Mouse (Mus musculus): ENCODE data around the gene Ttll11. TPM values are rescaled to one million over a fixed set of nuclear protein-coding genes. Genes with fewer than 3 reads are reported as not detected.

The Ttll11 gene
- polyA plus RNA-seq, 1 experiment from 2014 or later, result 0.44 TPM

DNA sequence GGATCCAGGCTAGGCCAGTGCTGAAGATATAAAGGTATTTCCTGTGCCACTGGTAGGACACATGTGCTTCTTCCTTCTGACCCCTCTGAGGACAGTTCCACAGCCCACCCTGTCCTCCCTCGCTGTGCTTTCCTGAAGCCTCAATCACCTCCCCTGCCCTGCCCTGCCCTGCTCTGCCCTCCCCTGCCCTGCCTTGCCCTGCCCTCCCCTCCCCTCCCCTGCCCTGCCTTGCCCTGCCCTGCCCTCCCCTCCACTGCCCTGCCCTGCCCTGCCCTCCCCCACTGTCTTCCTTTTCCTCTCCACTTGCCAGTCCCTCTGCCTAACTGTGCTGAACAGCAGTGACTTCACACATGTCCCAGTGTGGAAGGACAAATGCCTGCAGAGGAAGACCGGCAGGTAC lies 160.8 kb downstream of the Ttll11 start:
- no peak for ATAC-seq
- 32% methylated on average over 2 of the region's 2 CpGs for WGBS
- Histone ChIP-seq H3K4me1 (replicated peaks; ENCODE audit: control insufficient read depth, insufficient read depth, low read length) (no peaks in the 10 kb centered on the region; the same call in 1 of the 2 replicates), H3K36me3 (ENCODE audit: control insufficient read depth, insufficient read depth) (no peaks in the 10 kb centered on the region), H3K9ac (ENCODE audit: low read depth, low read length) (no peak overlapping the region), H3K27ac (ENCODE audit: low read depth, low read length) (no peak overlapping the region), H3K9me3 (ENCODE audit: control insufficient read depth) (no peaks in the 10 kb centered on the region), H3K4me3 (ENCODE audit: low read depth, low read length) (no peak overlapping the region), H3K27me3 (replicated peaks; ENCODE audit: control insufficient read depth, insufficient read depth, low read length) (no peaks in the 10 kb centered on the region), H3K4me2 (replicated peaks; ENCODE audit: low read depth) (no peak overlapping the region)
- TF ChIP-seq CTCF (IDR thresholded peaks at IDR 0.05; ENCODE audit: low read depth), result no peak

DNA sequence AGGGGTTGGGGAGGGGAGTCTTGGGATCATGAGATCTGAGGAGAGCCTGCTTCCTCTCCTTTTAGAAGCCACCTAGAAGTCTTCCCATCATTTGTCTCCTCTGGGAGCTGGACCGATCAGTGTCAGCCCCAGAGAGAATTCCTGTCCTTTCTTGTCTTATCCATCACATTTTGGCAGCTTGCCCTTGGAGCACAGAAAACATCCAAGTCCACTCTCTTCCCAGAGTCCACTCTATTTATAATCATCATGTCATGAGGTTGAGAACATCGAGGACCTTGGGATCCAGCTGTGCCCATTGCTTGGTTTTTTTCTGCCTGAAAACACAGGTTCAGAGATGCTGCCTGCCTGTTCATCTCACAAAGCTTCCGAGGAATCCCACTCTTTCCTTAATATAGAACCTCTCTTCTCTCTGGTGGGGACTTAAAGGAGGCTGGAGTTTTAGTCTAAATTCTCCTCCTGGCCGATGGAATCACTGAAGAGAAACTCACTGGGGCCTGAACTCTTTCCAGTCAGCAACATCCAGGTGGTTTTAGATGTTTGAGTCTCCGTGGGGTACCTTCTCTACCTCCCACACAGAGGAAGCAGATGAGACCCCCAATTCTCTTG lies 163.6 kb downstream of the Ttll11 start:
- H3K27me3 ChIP-seq (replicated peaks; ENCODE audit: control insufficient read depth, insufficient read depth, low read length), result no peaks in the 10 kb centered on the region
- ATAC-seq, result no peak
- H3K9ac ChIP-seq (ENCODE audit: low read depth, low read length), result no peak overlapping the region
- 64% methylated on average over 5 of the region's 5 CpGs for WGBS
- no peak overlapping the region for H3K27ac ChIP-seq (ENCODE audit: low read depth, low read length)
- no peaks in the 10 kb centered on the region; the same call in 1 of the 2 replicates for H3K4me1 ChIP-seq (replicated peaks; ENCODE audit: control insufficient read depth, insufficient read depth, low read length)
- no peak overlapping the region for H3K4me3 ChIP-seq (ENCODE audit: low read depth, low read length)
- no peaks in the 10 kb centered on the region for H3K9me3 ChIP-seq (ENCODE audit: control insufficient read depth)
- no peak overlapping the region for H3K4me2 ChIP-seq (replicated peaks; ENCODE audit: low read depth)
- TF ChIP-seq CTCF (IDR thresholded peaks at IDR 0.05; ENCODE audit: low read depth), result no peak
- H3K36me3 ChIP-seq (ENCODE audit: control insufficient read depth, insufficient read depth), result no peaks in the 10 kb centered on the region

DNA sequence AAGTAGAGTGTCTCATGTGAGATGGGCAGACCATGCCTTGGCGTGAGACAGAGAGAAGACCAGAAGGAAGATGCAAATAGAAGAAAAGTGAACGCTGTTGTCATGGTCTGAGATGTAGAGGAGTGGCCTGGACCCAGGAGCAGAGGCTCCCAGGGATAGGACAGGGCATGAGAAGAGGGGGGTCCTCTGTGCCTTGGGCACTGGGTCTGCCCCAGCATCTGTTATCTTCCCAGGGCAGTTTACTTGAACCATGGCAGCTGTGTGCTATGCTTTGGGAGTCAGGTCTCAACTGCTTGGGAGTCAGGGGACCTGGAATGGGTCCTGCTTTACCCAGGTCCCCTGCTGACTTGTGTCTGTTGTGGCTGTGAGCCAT lies 167.2 kb downstream of the Ttll11 start:
- no peaks in the 10 kb centered on the region for H3K4me1 ChIP-seq (replicated peaks; ENCODE audit: control insufficient read depth, insufficient read depth, low read length)
- H3K36me3 ChIP-seq (ENCODE audit: control insufficient read depth, insufficient read depth), result no peaks in the 10 kb centered on the region
- no peak for TF ChIP-seq CTCF (IDR thresholded peaks at IDR 0.05; ENCODE audit: low read depth)
- H3K4me3 ChIP-seq (ENCODE audit: low read depth, low read length), result no peak overlapping the region
- no peaks in the 10 kb centered on the region for H3K9me3 ChIP-seq (ENCODE audit: control insufficient read depth)
- no peak for ATAC-seq
- H3K4me2 ChIP-seq (replicated peaks; ENCODE audit: low read depth), result no peak overlapping the region
- H3K9ac ChIP-seq (ENCODE audit: low read depth, low read length), result no peak overlapping the region
- no peak overlapping the region for H3K27ac ChIP-seq (ENCODE audit: low read depth, low read length)
- no peaks in the 10 kb centered on the region for H3K27me3 ChIP-seq (replicated peaks; ENCODE audit: control insufficient read depth, insufficient read depth, low read length)
- 74% methylated on average over 2 of the region's 2 CpGs for WGBS

GRCm38 (mm10) chr2:35811801-35812560 lies 167.7 kb downstream of the Ttll11 start:
- TF ChIP-seq CTCF (IDR thresholded peaks at IDR 0.05; ENCODE audit: low read depth), result no peak
- Histone ChIP-seq H3K4me1 (replicated peaks; ENCODE audit: control insufficient read depth, insufficient read depth, low read length) (no peaks in the 10 kb centered on the region), H3K9ac (ENCODE audit: low read depth, low read length) (no peak overlapping the region), H3K27me3 (replicated peaks; ENCODE audit: control insufficient read depth, insufficient read depth, low read length) (no peaks in the 10 kb centered on the region), H3K27ac (ENCODE audit: low read depth, low read length) (no peak overlapping the region), H3K36me3 (ENCODE audit: control insufficient read depth, insufficient read depth) (no peaks in the 10 kb centered on the region), H3K9me3 (ENCODE audit: control insufficient read depth) (no peaks in the 10 kb centered on the region), H3K4me2 (replicated peaks; ENCODE audit: low read depth) (no peak overlapping the region), H3K4me3 (ENCODE audit: low read depth, low read length) (no peak overlapping the region)
- ATAC-seq, result no peak
- WGBS, result 61% methylated on average over 14 of the region's 14 CpGs

GRCm38 (mm10) chr2:35810027-35810426 lies 169.7 kb downstream of the Ttll11 start:
- Histone ChIP-seq H3K9me3 (ENCODE audit: control insufficient read depth) (no peaks in the 10 kb centered on the region), H3K4me2 (replicated peaks; ENCODE audit: low read depth) (no peak overlapping the region), H3K9ac (ENCODE audit: low read depth, low read length) (no peak overlapping the region), H3K27ac (ENCODE audit: low read depth, low read length) (no peak overlapping the region), H3K4me3 (ENCODE audit: low read depth, low read length) (no peak overlapping the region), H3K36me3 (ENCODE audit: control insufficient read depth, insufficient read depth) (no peaks in the 10 kb centered on the region), H3K27me3 (replicated peaks; ENCODE audit: control insufficient read depth, insufficient read depth, low read length) (no peaks in the 10 kb centered on the region), H3K4me1 (replicated peaks; ENCODE audit: control insufficient read depth, insufficient read depth, low read length) (no peaks in the 10 kb centered on the region)
- no peak for TF ChIP-seq CTCF (IDR thresholded peaks at IDR 0.05; ENCODE audit: low read depth)
- no peak for ATAC-seq
- WGBS, result 77% methylated on average over 3 of the region's 3 CpGs

GRCm38 (mm10) chr2:35809141-35809540 lies 170.6 kb downstream of the Ttll11 start:
- H3K4me3 ChIP-seq (ENCODE audit: low read depth, low read length), result no peak overlapping the region

More at GRCm38 (mm10) chr2:35809141-35809540, 170.6 kb downstream of the Ttll11 start:
- 32% methylated on average over 3 of the region's 3 CpGs for WGBS
- Histone ChIP-seq H3K36me3 (ENCODE audit: control insufficient read depth, insufficient read depth) (no peaks in the 10 kb centered on the region), H3K4me1 (replicated peaks; ENCODE audit: control insufficient read depth, insufficient read depth, low read length) (no peaks in the 10 kb centered on the region), H3K27me3 (replicated peaks; ENCODE audit: control insufficient read depth, insufficient read depth, low read length) (no peaks in the 10 kb centered on the region), H3K9ac (ENCODE audit: low read depth, low read length) (no peak overlapping the region), H3K27ac (ENCODE audit: low read depth, low read length) (no peak overlapping the region), H3K4me2 (replicated peaks; ENCODE audit: low read depth) (no peak overlapping the region), H3K9me3 (ENCODE audit: control insufficient read depth) (no peaks in the 10 kb centered on the region)
- ATAC-seq, result no peak
- no peak for TF ChIP-seq CTCF (IDR thresholded peaks at IDR 0.05; ENCODE audit: low read depth)
